Mouse (Mus musculus) C2C12 (cell line): ENCODE results near the gene Rasal3.

Experiments used
- CEBPB ChIP-seq: IDR thresholded peaks from one replicate; pipeline ENCODE4 v1.6.1; 2011; ENCODE audit warnings: low read depth, mild to moderate bottlenecking, control low read depth, moderate library complexity
- CTCF ChIP-seq: IDR thresholded peaks from one replicate; pipeline ENCODE4 v1.5.1; 2011; ENCODE audit not compliant: control insufficient read depth, insufficient read depth, insufficient read length
- FOSL1 ChIP-seq: IDR thresholded peaks from one replicate; pipeline ENCODE4 v1.8.0; 2011; ENCODE audit warnings: mild to moderate bottlenecking, low read length; ENCODE audit not compliant: poor library complexity, insufficient read depth, severe bottlenecking
- MYOD1 ChIP-seq: IDR thresholded peaks from one replicate; pipeline ENCODE4 v1.6.1; 2011; ENCODE audit warnings: low read depth; ENCODE audit not compliant: control insufficient read depth, insufficient read length
- USF1 ChIP-seq: IDR thresholded peaks from one replicate; pipeline ENCODE4 v1.6.1; 2011; ENCODE audit warnings: low read depth, mild to moderate bottlenecking, control low read depth, moderate library complexity

DNA sequence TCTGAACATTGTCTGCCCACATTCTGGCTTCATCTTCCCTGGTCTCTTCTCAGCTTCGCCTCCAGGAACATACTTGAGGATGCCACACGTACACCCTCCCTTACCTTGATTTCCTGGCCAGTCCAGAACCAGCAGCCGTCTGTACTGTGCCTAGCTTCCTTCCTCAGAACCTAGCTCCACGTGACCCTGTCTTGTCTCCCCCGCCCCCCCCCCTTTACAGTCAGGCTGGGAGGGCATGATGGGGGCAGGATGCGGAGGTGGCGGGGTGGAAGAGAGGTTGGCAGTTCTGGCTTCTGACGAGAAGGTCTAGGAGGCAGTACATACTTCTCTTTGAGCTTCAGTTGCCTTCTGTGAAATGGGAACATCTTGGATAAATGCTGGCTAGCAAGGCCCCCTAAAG is at the start of gene Rasal3:
- TF ChIP-seq USF1 (no peak), CEBPB (no peak), CTCF (no peak), MYOD1 (no peak), FOSL1 (no peak)
